Mouse (Mus musculus) heart, adult 2 months (tissue): Measurements from ENCODE around the gene Pcbp1. TPM values are rescaled to one million over a fixed set of nuclear protein-coding genes. Genes with fewer than 3 reads are reported as not detected.

ENCODE experiments used
- DNase-seq, 2 experiments: peaks; one replicate each; pipeline ENCODE4 v3.0.0; 2021
- H3K27ac ChIP-seq: fragments of 200-600 bp; 2 replicates; pipeline ENCODE4 v1.8.1; 2022
- H3K27me3 ChIP-seq: fragments of 200-500 bp; 2 replicates; pipeline ENCODE4 v1.6.1; 2012; ENCODE audit warnings: mild to moderate bottlenecking, low read length, inconsistent platforms, mixed read lengths; ENCODE audit not compliant: control insufficient read depth, insufficient read depth
- H3K36me3 ChIP-seq: fragments of 200-500 bp; 2 replicates; pipeline ENCODE4 v1.6.1; 2012; ENCODE audit warnings: low read length, inconsistent platforms; ENCODE audit not compliant: control insufficient read depth, insufficient read depth
- H3K4me1 ChIP-seq: fragments of 200-500 bp; 2 replicates; pipeline ENCODE4 v1.6.1; 2011; ENCODE audit warnings: low read length; ENCODE audit not compliant: control insufficient read depth, insufficient read depth
- H3K4me3 ChIP-seq: fragments of 200-600 bp; 2 replicates; pipeline ENCODE4 v1.8.1; 2022
- H3K79me2 ChIP-seq: fragments of 200-500 bp; replicated peaks from 2 replicates; pipeline ENCODE4 v1.6.1; 2012; ENCODE audit warnings: mild to moderate bottlenecking, inconsistent platforms, low read length, moderate library complexity, mixed read lengths; ENCODE audit not compliant: control insufficient read depth, insufficient read depth
- H3K9ac ChIP-seq: fragments of 200-500 bp; 2 replicates; pipeline ENCODE4 v1.6.1; 2012; ENCODE audit warnings: low read depth, mild to moderate bottlenecking, control low read depth, inconsistent platforms, low read length, mixed read lengths
- CTCF ChIP-seq: fragments of 200-600 bp; IDR thresholded peaks from 2 replicates; pipeline ENCODE4 v1.8.1; 2022; ENCODE audit warnings: antibody characterized with exemption, mild to moderate bottlenecking, moderate library complexity
- EP300 ChIP-seq: fragments of 200-500 bp; IDR thresholded peaks from 2 replicates; pipeline ENCODE4 v1.6.1; 2011; ENCODE audit warnings: low read depth, low read length, control low read depth; ENCODE audit not compliant: insufficient read depth
- POLR2A ChIP-seq: fragments of 200-500 bp; IDR thresholded peaks from 2 replicates; pipeline ENCODE4 v1.6.1; 2011; ENCODE audit warnings: mild to moderate bottlenecking, low read depth, low read length, control low read depth; ENCODE audit not compliant: insufficient read depth
- WGBS: fragments of 180-500 bp; shearing (Covaris S2); methylation state at CpG from one replicate; pipeline ENCODE4 v1.1.7; 2018; 5-methylcytosine and 5-hydroxymethylcytosine counted together
- intact Hi-C: fragments of 180-260 bp; cut with DNase I; formaldehyde crosslinking; loops from one replicate; pipeline ENCODE4 v1.15.1; 2025
- polyA plus RNA-seq: library from polyadenylated mRNA; depleted of rRNA; stranded (reverse); fragments of >200 nt; gene quantifications from 2 replicates; pipeline ENCODE4 v1.2.3, GENCODE M21; 2012
- total RNA-seq, 2 experiments: library from RNA; stranded (reverse); gene quantifications; 2 replicates each; pipeline ENCODE4 v1.2.3; 2021

The Pcbp1 gene
- total and polyA plus RNA-seq, 3 experiments = 85.8 to 164 (median 155) TPM

DNA sequence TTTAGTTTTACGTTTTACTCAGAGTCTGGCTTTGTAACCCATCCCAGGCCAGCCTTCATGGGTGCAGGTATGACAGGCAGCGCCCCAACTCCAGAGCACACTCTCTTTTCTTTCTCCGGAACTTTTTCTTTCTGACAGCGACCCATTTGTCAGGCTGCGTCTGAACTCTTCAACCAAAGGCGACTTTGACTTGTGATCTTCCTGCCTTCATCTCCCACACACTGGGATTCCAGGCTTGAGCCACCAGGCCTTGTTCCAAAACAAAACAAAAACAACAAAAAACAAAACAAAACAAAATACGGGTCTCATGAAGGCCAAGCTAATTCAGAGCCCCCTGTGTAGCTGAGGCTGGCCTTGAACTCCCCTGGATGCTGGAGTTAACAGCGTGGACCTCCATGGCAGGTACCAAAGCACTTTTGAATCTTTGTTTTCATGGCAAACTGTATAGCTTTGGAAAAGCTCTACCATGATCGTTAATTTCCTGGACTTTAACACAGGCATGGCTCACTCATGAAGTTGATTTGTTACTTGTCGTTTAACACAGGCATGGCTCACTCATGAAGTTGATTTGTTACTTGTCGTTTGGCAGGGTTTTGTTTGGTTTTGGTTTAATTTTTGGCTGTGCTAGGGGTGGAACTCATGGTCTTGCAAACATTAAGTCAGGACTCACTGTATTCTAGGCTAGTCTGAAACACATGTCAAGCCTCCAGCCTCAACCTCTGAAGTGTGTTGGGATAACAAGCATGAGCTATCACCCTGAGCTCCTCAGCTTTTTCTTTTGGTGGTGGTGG, 28.0 kb downstream of the Pcbp1 start:
- WGBS = 70% methylated on average over 11 of the region's 11 CpGs
- H3K4me1 ChIP-seq = peaks cover 8% of the 10 kb centered on the region
- H3K79me2 ChIP-seq = no peaks in the 10 kb centered on the region
- no peaks in the 10 kb centered on the region for H3K27me3 ChIP-seq
- no peak for DNase-seq
- no peaks in the 10 kb centered on the region for H3K36me3 ChIP-seq
- H3K27ac ChIP-seq = peak overlapping the region; percentile 84
- peak overlapping the region; percentile 54 for H3K4me3 ChIP-seq
- intact Hi-C loops = loop anchor here (2.0 kb wide), 1 partner anchor 27 kb away; no protein-coding TSS in a partner anchor
- TF ChIP-seq CTCF = no peak
- TF ChIP-seq EP300 = no peak
- H3K9ac ChIP-seq = peak overlapping the region; percentile 67; the same call in 1 of the 2 replicates

- TF ChIP-seq EP300 (peak; percentile 13; the same call in 1 of the 2 replicates), POLR2A (peak; percentile 52; the same call in 1 of the 2 replicates), CTCF (peak; percentile 48)
- Histone ChIP-seq H3K27me3 (no peaks in the 10 kb centered on the region), H3K4me1 (peaks cover 9% of the 10 kb centered on the region), H3K4me3 (peak overlapping the region; percentile 54), H3K9ac (peak overlapping the region; percentile 67), H3K27ac (peak overlapping the region; percentile 84), H3K79me2 (no peaks in the 10 kb centered on the region), H3K36me3 (no peaks in the 10 kb centered on the region)
- intact Hi-C loops = loop anchor here (2.0 kb wide), 1 partner anchor 28 kb away; no protein-coding TSS in a partner anchor
- peak; percentile 52 to 64 for DNase-seq
- WGBS = 9% methylated on average over 13 of the region's 13 CpGs
Measured at GRCm38 (mm10) chr6:86497071-86497815, 28.9 kb downstream of the Pcbp1 start.

DNA sequence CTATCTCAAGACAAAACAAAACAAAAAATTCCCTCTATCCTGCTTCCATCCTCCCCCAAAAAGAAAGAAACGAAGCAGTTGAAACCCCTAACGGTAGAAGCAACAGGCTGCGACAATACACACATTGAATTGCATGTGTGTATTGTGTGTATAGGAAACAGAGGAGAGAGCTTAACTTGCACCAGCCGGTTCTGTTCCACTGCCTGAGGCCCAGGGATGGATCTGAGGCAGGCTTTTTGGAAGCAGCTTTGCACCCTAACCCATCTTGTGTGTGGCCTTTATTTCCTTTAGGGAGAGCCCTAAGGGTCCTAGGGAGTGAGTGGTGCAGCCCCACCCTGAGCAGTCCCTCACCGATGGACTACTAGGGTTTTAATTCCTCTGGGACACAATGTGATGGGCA, 29.5 kb downstream of the Pcbp1 start:
- 63% methylated on average over 5 of the region's 5 CpGs for WGBS
- Histone ChIP-seq H3K27ac (peak overlapping the region; percentile 84), H3K79me2 (no peaks in the 10 kb centered on the region), H3K4me3 (peak overlapping the region; percentile 54), H3K9ac (peak overlapping the region; percentile 67; the same call in 1 of the 2 replicates), H3K4me1 (peaks cover 9% of the 10 kb centered on the region), H3K27me3 (no peaks in the 10 kb centered on the region), H3K36me3 (no peaks in the 10 kb centered on the region)
- TF ChIP-seq EP300 = no peak
- no peak for TF ChIP-seq POLR2A
- no peak for TF ChIP-seq CTCF
- intact Hi-C loops = loop anchor here (2.0 kb wide), 1 partner anchor 28 kb away; no protein-coding TSS in a partner anchor
- DNase-seq = peak in 1 of 2 experiments; percentile 37

DNA sequence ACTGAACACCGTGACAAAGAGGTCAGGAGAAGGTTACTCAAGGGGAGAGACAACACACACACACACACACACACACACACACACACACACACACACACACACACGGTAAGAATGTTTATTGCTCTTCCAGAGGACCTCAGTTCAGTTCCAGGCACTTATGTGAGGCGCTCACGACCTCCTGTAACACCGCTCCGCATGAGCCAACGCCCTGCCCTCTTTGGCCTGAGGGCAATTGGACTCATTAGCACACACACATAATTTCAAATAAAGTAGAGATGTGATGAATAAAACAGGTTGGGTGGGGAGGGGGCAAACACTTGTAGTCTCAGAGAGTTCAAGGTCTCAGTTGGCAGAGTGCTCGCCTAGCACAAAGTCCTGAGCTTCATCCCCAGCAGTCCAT, 30.0 kb downstream of the Pcbp1 start:
- TF ChIP-seq CTCF = no peak
- TF ChIP-seq POLR2A = no peak
- TF ChIP-seq EP300 = no peak

GRCm38 (mm10) chr6:86495661-86496060, 30.5 kb downstream of the Pcbp1 start:
- intact Hi-C loops = loop anchor here (2.0 kb wide), 1 partner anchor 29 kb away; no protein-coding TSS in a partner anchor
- no peak for TF ChIP-seq CTCF
- TF ChIP-seq EP300 = no peak
- no peak for TF ChIP-seq POLR2A
- WGBS = 71% methylated on average over 3 of the region's 3 CpGs

More for the DNA sequence above, 30.0 kb downstream of the Pcbp1 start:
- H3K79me2 ChIP-seq = no peaks in the 10 kb centered on the region
- H3K36me3 ChIP-seq = no peaks in the 10 kb centered on the region
- H3K4me1 ChIP-seq = peaks cover 9% of the 10 kb centered on the region
- no peaks in the 10 kb centered on the region for H3K27me3 ChIP-seq
- DNase-seq = no peak
- H3K4me3 ChIP-seq = no peak overlapping the region; the same call in 1 of the 2 replicates
- H3K27ac ChIP-seq = peak overlapping the region; percentile 84
- WGBS = 79% methylated on average over 8 of the region's 8 CpGs
- intact Hi-C loops = loop anchor here (2.0 kb wide), 1 partner anchor 29 kb away; no protein-coding TSS in a partner anchor
- H3K9ac ChIP-seq = no peak overlapping the region

More at GRCm38 (mm10) chr6:86495661-86496060, 30.5 kb downstream of the Pcbp1 start:
- Histone ChIP-seq H3K27me3 (no peaks in the 10 kb centered on the region), H3K9ac (no peak overlapping the region), H3K36me3 (no peaks in the 10 kb centered on the region), H3K79me2 (no peaks in the 10 kb centered on the region), H3K4me1 (peaks cover 9% of the 10 kb centered on the region), H3K4me3 (no peak overlapping the region), H3K27ac (no peak overlapping the region)
- no peak for DNase-seq
